Mouse (Mus musculus) stomach, postnatal 0 days (tissue): ENCODE measurements at regions not wholly inside any gene's neighbourhood (a gene's known extent, or its start where the extent isn't known, plus 50 kb on each side); places are given as distances from the start of the nearest gene placed in this dataset.

ENCODE experiments used
- CTCF ChIP-seq: IDR thresholded peaks from 2 replicates; pipeline ENCODE4 v1.5.1; 2016; ENCODE audit warnings: antibody characterized with exemption, low read depth, mild to moderate bottlenecking, moderate library complexity
- EP300 ChIP-seq: optimal IDR thresholded peaks from 2 replicates; pipeline ENCODE3; 2016; ENCODE audit warnings: antibody characterized with exemption

DNA sequence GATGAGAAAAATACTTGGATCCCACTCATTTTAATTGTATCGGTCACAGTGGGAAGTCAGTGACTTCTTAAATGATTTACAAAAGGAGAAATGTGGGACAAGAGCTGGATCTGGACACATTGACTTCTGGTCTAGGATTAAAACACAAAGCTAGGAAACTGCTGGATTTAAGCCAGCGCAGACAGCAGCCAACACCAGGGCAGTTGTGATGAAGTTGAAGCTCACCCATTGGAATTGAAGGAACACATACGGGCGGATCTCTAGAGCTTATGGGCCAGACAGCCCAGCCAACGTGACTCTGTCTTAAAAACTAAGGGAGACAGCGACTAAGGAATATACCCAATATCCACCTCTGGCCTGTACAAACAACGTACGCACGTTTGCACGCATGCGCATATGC lies 105.4 kb upstream of the Cnot2 start:
- no peak for TF ChIP-seq CTCF
- TF ChIP-seq EP300: no peak
